Mouse (Mus musculus) ES-E14 (cell line): ENCODE measurements at regions not wholly inside any gene's neighbourhood (a gene's known extent, or its start where the extent isn't known, plus 50 kb on each side); places are given as distances from the start of the nearest gene placed in this dataset.

ENCODE experiments used
- CHD2 ChIP-seq: IDR thresholded peaks from 2 replicates; pipeline ENCODE4 v1.6.1; 2014; ENCODE audit warnings: mild to moderate bottlenecking, low read depth, low read length, inconsistent platforms
- HCFC1 ChIP-seq: IDR thresholded peaks from 2 replicates; pipeline ENCODE4 v1.6.1; 2012; ENCODE audit warnings: low read length, inconsistent platforms, borderline replicate concordance; ENCODE audit not compliant: insufficient read depth
- MAFK ChIP-seq: IDR thresholded peaks from 2 replicates; pipeline ENCODE4 v1.6.1; 2014; ENCODE audit warnings: mild to moderate bottlenecking, low read depth, low read length, inconsistent platforms; ENCODE audit not compliant: insufficient read depth
- ZC3H11A ChIP-seq: IDR thresholded peaks from 2 replicates; pipeline ENCODE4 v1.6.1; 2012; ENCODE audit warnings: low read depth, mild to moderate bottlenecking, inconsistent platforms, low read length, borderline replicate concordance

DNA sequence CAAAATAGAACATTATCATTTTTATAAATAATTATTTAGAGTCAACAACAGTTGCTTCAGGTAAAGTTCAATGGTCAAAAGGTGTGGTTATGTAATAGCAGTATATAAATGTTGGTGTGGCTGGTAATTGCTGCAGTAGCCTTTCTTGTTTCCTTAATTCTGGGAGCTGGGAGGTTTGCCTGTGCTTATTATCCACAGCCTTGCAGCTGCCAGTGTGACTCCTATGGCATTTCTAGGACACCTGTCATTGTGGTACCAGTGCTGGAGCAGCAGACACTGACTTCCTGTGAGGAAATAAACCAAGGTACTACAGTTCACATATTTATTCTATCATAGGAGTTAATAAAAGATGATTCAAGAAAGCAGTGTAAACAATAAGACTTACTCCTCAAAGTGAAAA, 65.6 kb downstream of the P2ry1 start:
- no peak for TF ChIP-seq HCFC1
- no peak for TF ChIP-seq ZC3H11A
- no peak for TF ChIP-seq CHD2
- no peak for TF ChIP-seq MAFK
